Mouse (Mus musculus) lung, embryonic 14.5 days (tissue): ENCODE data around the gene Acsl3. TPM values are rescaled to one million over a fixed set of nuclear protein-coding genes. Genes with fewer than 3 reads are reported as not detected.

Experiments
- ATAC-seq: fragments of 200-750 bp; cut with Nextera tagmentation; 2 replicates; pipeline ENCODE4 v1.8.0; 2017; ENCODE audit warnings: mild to moderate bottlenecking, moderate TSS enrichment, moderate library complexity; ENCODE audit not compliant: insufficient read depth
- DNase-seq: peaks from one replicate; pipeline ENCODE4 v3.0.0-alpha.2; 2015
- H3K27ac ChIP-seq: fragments of 300-500 bp; sonication (generic); 2 replicates; pipeline ENCODE4 v1.5.1; 2014; ENCODE audit warnings: low read depth, mild to moderate bottlenecking, moderate library complexity
- H3K27me3 ChIP-seq: fragments of 300-500 bp; sonication (generic); 2 replicates; pipeline ENCODE4 v1.6.1; 2014; ENCODE audit warnings: low read length, control low read depth; ENCODE audit not compliant: insufficient read depth
- H3K36me3 ChIP-seq: fragments of 300-500 bp; sonication (generic); 2 replicates; pipeline ENCODE4 v1.6.1; 2014; ENCODE audit warnings: control low read depth; ENCODE audit not compliant: insufficient read depth
- H3K4me1 ChIP-seq: fragments of 300-500 bp; sonication (generic); 2 replicates; pipeline ENCODE4 v1.6.1; 2014; ENCODE audit warnings: antibody characterized with exemption, control low read depth; ENCODE audit not compliant: insufficient read depth
- H3K4me2 ChIP-seq: fragments of 300-500 bp; sonication (generic); 2 replicates; pipeline ENCODE4 v1.6.1; 2014; ENCODE audit warnings: mild to moderate bottlenecking
- H3K4me3 ChIP-seq: fragments of 300-500 bp; sonication (generic); 2 replicates; pipeline ENCODE4 v1.5.1; 2014; ENCODE audit warnings: low read depth, low read length
- H3K9ac ChIP-seq: fragments of 300-500 bp; sonication (generic); 2 replicates; pipeline ENCODE4 v1.6.1; 2014
- H3K9me3 ChIP-seq: fragments of 300-500 bp; sonication (generic); 2 replicates; pipeline ENCODE4 v1.6.1; 2016; ENCODE audit warnings: low read depth, low read length, control low read depth
- CTCF ChIP-seq: IDR thresholded peaks from 2 replicates; pipeline ENCODE4 v1.5.1; 2016; ENCODE audit warnings: antibody characterized with exemption, low read depth
- WGBS: fragments of 180-500 bp; shearing (Covaris S2); extraction: QIAGEN DNeasy Blood & Tissue Kit; methylation state at CpG from one replicate; pipeline ENCODE4 v1.1.7; 2014; 5-methylcytosine and 5-hydroxymethylcytosine counted together
- polyA plus RNA-seq: library from polyadenylated mRNA; unstranded; fragments of >200 nt; fragmentation: Nextera tagmentation; extraction: Ambion mirVana; gene quantifications from 2 replicates; pipeline ENCODE4 v1.2.1, GENCODE M21; 2014

Acsl3 gene
- polyA plus RNA-seq, 1 experiment from 2014 or later, result 61.2 TPM

- WGBS, result 90% methylated on average over 3 of the region's 3 CpGs
- H3K36me3 ChIP-seq, result no peaks in the 10 kb centered on the region
- ATAC-seq (peak; percentile 60), DNase-seq (peak; percentile 32)
- no peak for TF ChIP-seq CTCF
- no peaks in the 10 kb centered on the region for H3K27me3 ChIP-seq
- no peak overlapping the region for H3K27ac ChIP-seq
- H3K9me3 ChIP-seq, result no peaks in the 10 kb centered on the region
- H3K9ac ChIP-seq, result no peak overlapping the region
- H3K4me3 ChIP-seq, result no peak overlapping the region
- no peaks in the 10 kb centered on the region; the same call in 1 of the 2 replicates for H3K4me1 ChIP-seq
- no peak overlapping the region for H3K4me2 ChIP-seq
Observed at GRCm38 (mm10) chr1:78641791-78642190, 15.8 kb upstream of the Acsl3 start.

GRCm38 (mm10) chr1:78642197-78642596 is 15.4 kb upstream of the Acsl3 start:
- no peak overlapping the region for H3K4me2 ChIP-seq
- no peak for TF ChIP-seq CTCF
- no peaks in the 10 kb centered on the region; the same call in 1 of the 2 replicates for H3K4me1 ChIP-seq
- DNase-seq (peak; percentile 94), ATAC-seq (peak; percentile 91)
- no peaks in the 10 kb centered on the region for H3K27me3 ChIP-seq
- no peaks in the 10 kb centered on the region for H3K36me3 ChIP-seq
- peak overlapping the region; percentile 16 for H3K27ac ChIP-seq
- no peak overlapping the region for H3K4me3 ChIP-seq
- 50% methylated on average over 2 of the region's 2 CpGs for WGBS
- no peaks in the 10 kb centered on the region for H3K9me3 ChIP-seq
- no peak overlapping the region for H3K9ac ChIP-seq

- Histone ChIP-seq H3K4me2 (no peak overlapping the region), H3K36me3 (no peaks in the 10 kb centered on the region), H3K9me3 (no peaks in the 10 kb centered on the region), H3K4me3 (no peak overlapping the region), H3K27ac (no peak overlapping the region), H3K9ac (no peak overlapping the region), H3K4me1 (no peaks in the 10 kb centered on the region; the same call in 1 of the 2 replicates), H3K27me3 (no peaks in the 10 kb centered on the region)
- no peak for TF ChIP-seq CTCF
- ATAC-seq (peak; percentile 64), DNase-seq (peak; percentile 40)
- WGBS, result 42% methylated on average over 8 of the region's 8 CpGs
Observed at GRCm38 (mm10) chr1:78647317-78647885, 10.2 kb upstream of the Acsl3 start.

- Histone ChIP-seq H3K4me1 (no peaks in the 10 kb centered on the region; the same call in 1 of the 2 replicates), H3K27me3 (no peaks in the 10 kb centered on the region), H3K36me3 (no peaks in the 10 kb centered on the region), H3K27ac (no peak overlapping the region; the same call in 1 of the 2 replicates), H3K9ac (no peak overlapping the region), H3K4me3 (no peak overlapping the region), H3K9me3 (no peaks in the 10 kb centered on the region), H3K4me2 (no peak overlapping the region)
- DNase-seq (peak; percentile 46), ATAC-seq (peak; percentile 68)
- no peak for TF ChIP-seq CTCF
- WGBS, result 41% methylated on average over 6 of the region's 6 CpGs
Observed at GRCm38 (mm10) chr1:78649269-78650061, 8.2 kb upstream of the Acsl3 start.

- 12% methylated on average over 2 of the region's 2 CpGs for WGBS
- ATAC-seq (no peak), DNase-seq (peak; percentile 71)
- Histone ChIP-seq H3K36me3 (no peaks in the 10 kb centered on the region), H3K4me3 (no peak overlapping the region), H3K9me3 (no peaks in the 10 kb centered on the region), H3K4me1 (peaks cover 27% of the 10 kb centered on the region), H3K27ac (peak overlapping the region; percentile 96), H3K27me3 (no peaks in the 10 kb centered on the region), H3K4me2 (no peak overlapping the region; the same call in 1 of the 2 replicates), H3K9ac (no peak overlapping the region)
- TF ChIP-seq CTCF, result no peak
Observed at GRCm38 (mm10) chr1:78656472-78656871, 1.2 kb upstream of the Acsl3 start.

GRCm38 (mm10) chr1:78657021-78657629 is 500 bp upstream of the Acsl3 start:
- DNase-seq, result no peak
- no peak for TF ChIP-seq CTCF
- H3K9me3 ChIP-seq, result no peaks in the 10 kb centered on the region
- peak overlapping the region; percentile 97 for H3K4me3 ChIP-seq
- ATAC-seq, result no peak
- no peaks in the 10 kb centered on the region for H3K36me3 ChIP-seq
- peak overlapping the region; percentile 96; the same call in 1 of the 2 replicates for H3K27ac ChIP-seq
- 23% methylated on average over 22 of the region's 22 CpGs for WGBS
- H3K27me3 ChIP-seq, result no peaks in the 10 kb centered on the region
- H3K4me2 ChIP-seq, result peak overlapping the region; percentile 68
- peaks cover 29% of the 10 kb centered on the region for H3K4me1 ChIP-seq
- peak overlapping the region; percentile 24 for H3K9ac ChIP-seq
